Mouse (Mus musculus) thymus, adult 2 months (tissue): ENCODE results near the gene Mtrex.

ENCODE experiments used
- CTCF ChIP-seq: fragments of 200-500 bp; IDR thresholded peaks from 2 replicates; pipeline ENCODE4 v1.5.1; 2012; ENCODE audit warnings: mild to moderate bottlenecking, control low read depth, low read length, moderate library complexity, borderline replicate concordance; ENCODE audit not compliant: control insufficient read depth, poor library complexity, insufficient read depth; ENCODE audit errors: extremely low read depth
- POLR2A ChIP-seq: fragments of 200-500 bp; IDR thresholded peaks from 2 replicates; pipeline ENCODE4 v1.6.1; 2012; ENCODE audit warnings: mild to moderate bottlenecking, low read length, control low read depth, moderate library complexity; ENCODE audit not compliant: control insufficient read depth, poor library complexity, insufficient read depth; ENCODE audit errors: extremely low read depth

DNA sequence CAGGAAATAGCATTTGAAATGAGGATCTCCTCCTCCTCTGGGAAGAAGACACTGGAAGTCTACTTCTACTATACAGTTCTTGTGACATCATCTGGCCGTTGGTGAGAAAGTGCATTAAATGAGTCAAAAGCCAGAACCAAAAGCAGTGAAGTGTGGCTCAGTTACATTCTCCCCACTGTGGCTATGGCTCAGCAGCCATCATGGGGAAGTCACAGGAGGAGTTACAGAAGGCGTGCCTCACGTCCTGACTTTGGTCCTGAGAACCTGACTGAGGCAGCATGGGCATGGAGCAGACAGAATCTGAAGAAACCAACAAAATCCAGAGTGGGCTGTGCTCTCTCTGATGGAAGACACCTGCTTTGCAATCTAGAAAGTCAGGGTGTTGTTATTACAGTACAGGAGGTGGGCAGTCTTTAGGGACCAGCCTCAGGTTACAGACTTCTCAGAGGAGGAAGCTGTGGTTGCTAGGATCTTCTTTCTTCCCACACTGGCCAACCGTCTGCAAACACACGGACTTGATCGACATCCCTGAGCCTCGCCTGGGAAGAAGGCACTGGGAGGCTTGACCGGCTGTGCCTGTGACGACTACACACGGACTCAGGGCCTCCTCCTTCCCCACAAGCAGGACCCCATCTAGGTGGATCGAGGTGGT is 57.0 kb downstream of the Mtrex start:
- TF ChIP-seq CTCF (no peak), POLR2A (no peak)
